Mouse (Mus musculus) CH12.LX (cell line): Measurements from ENCODE around the gene Gng8. TPM values are rescaled to one million over a fixed set of nuclear protein-coding genes. Genes with fewer than 3 reads are reported as not detected.

Experiments
- DNase-seq: peaks from one replicate; pipeline ENCODE4 v3.0.0-alpha.2; 2013; ENCODE audit errors: extremely low read depth
- H3K27ac ChIP-seq: 2 replicates; pipeline ENCODE4 v1.5.1; 2012; ENCODE audit warnings: low read depth, mild to moderate bottlenecking, control low read depth, moderate library complexity; ENCODE audit not compliant: insufficient read depth
- H3K27me3 ChIP-seq: replicated peaks from 2 replicates; pipeline ENCODE3; 2012; ENCODE audit warnings: inconsistent platforms
- H3K36me3 ChIP-seq, 2 experiments: replicated peaks in 1 of 2; 2 replicates each; pipeline versions ENCODE3 to v1.6.1; 2012; ENCODE audit warnings: inconsistent platforms in 1 of 2, low read length in 1 of 2, mild to moderate bottlenecking in 1 of 2, mixed read lengths in 1 of 2, moderate library complexity in 1 of 2; ENCODE audit not compliant: control insufficient read depth in 1 of 2, insufficient read depth in 1 of 2
- H3K4me1 ChIP-seq, 2 experiments: 2 replicates each; pipeline ENCODE4 v1.6.1; 2012; ENCODE audit warnings: inconsistent platforms in 1 of 2, moderate library complexity in 1 of 2; ENCODE audit not compliant: insufficient read depth in 2 of 2, control insufficient read depth in 1 of 2
- H3K4me2 ChIP-seq: 2 replicates; pipeline ENCODE4 v1.6.1; 2012; ENCODE audit warnings: low read depth, mild to moderate bottlenecking, control low read depth; ENCODE audit not compliant: poor library complexity, insufficient read depth, severe bottlenecking
- H3K4me3 ChIP-seq, 3 experiments: fragments of 150-350 bp in 1 of 3; sonication (generic) in 1 of 3; replicated peaks in 1 of 3; 2 replicates each; pipeline versions ENCODE3 to v1.5.1; 2011 to 2012; ENCODE audit warnings: low read depth in 2 of 3, low read length in 2 of 3, mild to moderate bottlenecking in 2 of 3, moderate library complexity in 2 of 3, control low read depth in 1 of 3, improper control_type of control experiment in 1 of 3, inconsistent platforms in 1 of 3, mixed read lengths in 1 of 3; ENCODE audit not compliant: poor library complexity in 1 of 3
- H3K79me2 ChIP-seq: replicated peaks from 2 replicates; pipeline ENCODE4 v1.6.1; 2012; ENCODE audit warnings: mild to moderate bottlenecking, moderate library complexity; ENCODE audit not compliant: control insufficient read depth, poor library complexity, insufficient read depth, severe bottlenecking; ENCODE audit errors: extremely low read depth
- H3K9ac ChIP-seq: 2 replicates; pipeline ENCODE4 v1.6.1; 2012; ENCODE audit warnings: low read depth, mild to moderate bottlenecking, control low read depth, moderate library complexity; ENCODE audit not compliant: insufficient read depth
- H3K9me3 ChIP-seq: replicated peaks from 2 replicates; pipeline ENCODE3; 2012; ENCODE audit warnings: low read length, inconsistent platforms, mixed read lengths
- CHD2 ChIP-seq: IDR thresholded peaks from 2 replicates; pipeline ENCODE4 v1.6.1; 2011; ENCODE audit warnings: low read length, improper control_type of control experiment
- CTCF ChIP-seq, 2 experiments: IDR thresholded peaks in 1 of 2; conservative IDR thresholded peaks in 1 of 2; 2 replicates each; pipeline ENCODE4 v1.5.1; 2011 to 2012; ENCODE audit warnings: low read depth in 2 of 2, low read length in 2 of 2, improper control_type of control experiment in 1 of 2, inconsistent platforms in 1 of 2, mild to moderate bottlenecking in 1 of 2, moderate library complexity in 1 of 2
- E2F4 ChIP-seq: IDR thresholded peaks from 2 replicates; pipeline ENCODE4 v1.6.1; 2011; ENCODE audit warnings: low read depth, low read length, improper control_type of control experiment; ENCODE audit not compliant: insufficient replicate concordance
- ELF1 ChIP-seq: IDR thresholded peaks from 2 replicates; pipeline ENCODE4 v1.6.1; 2014; ENCODE audit warnings: low read depth, mild to moderate bottlenecking, inconsistent platforms, low read length, improper control_type of control experiment
- ETS1 ChIP-seq: conservative IDR thresholded peaks from 2 replicates; pipeline ENCODE4 v1.6.1; 2012; ENCODE audit warnings: low read depth, mild to moderate bottlenecking, inconsistent platforms, low read length, improper control_type of control experiment, moderate library complexity
- GABPA ChIP-seq: IDR thresholded peaks from 2 replicates; pipeline ENCODE4 v1.6.1; 2012; ENCODE audit warnings: low read depth, low read length, improper control_type of control experiment, inconsistent platforms; ENCODE audit not compliant: insufficient replicate concordance
- IRF4 ChIP-seq: IDR thresholded peaks from 2 replicates; pipeline ENCODE4 v1.6.1; 2014; ENCODE audit warnings: low read depth, mild to moderate bottlenecking, inconsistent platforms, low read length, improper control_type of control experiment
- MAFK ChIP-seq: IDR thresholded peaks from 2 replicates; pipeline ENCODE4 v1.6.1; 2011; ENCODE audit warnings: low read length, improper control_type of control experiment; ENCODE audit not compliant: insufficient replicate concordance
- MAX ChIP-seq: IDR thresholded peaks from 2 replicates; pipeline ENCODE4 v1.6.1; 2011; ENCODE audit warnings: low read length, improper control_type of control experiment
- MAZ ChIP-seq: IDR thresholded peaks from 2 replicates; pipeline ENCODE4 v1.6.1; 2012; ENCODE audit warnings: low read depth, mild to moderate bottlenecking, inconsistent platforms, low read length, improper control_type of control experiment, moderate library complexity
- MEF2A ChIP-seq: IDR thresholded peaks from 2 replicates; pipeline ENCODE4 v1.6.1; 2014; ENCODE audit warnings: low read depth, mild to moderate bottlenecking, inconsistent platforms, low read length, improper control_type of control experiment, borderline replicate concordance
- MXI1 ChIP-seq: IDR thresholded peaks from 2 replicates; pipeline ENCODE4 v1.6.1; 2011; ENCODE audit warnings: mild to moderate bottlenecking, low read depth, low read length, improper control_type of control experiment
- MYC ChIP-seq: IDR thresholded peaks from 2 replicates; pipeline ENCODE4 v1.6.1; 2011; ENCODE audit warnings: low read depth, mild to moderate bottlenecking, improper control_type of control experiment, low read length
- NELFE ChIP-seq: IDR thresholded peaks from 2 replicates; pipeline ENCODE4 v1.6.1; 2011; ENCODE audit warnings: low read depth, low read length, improper control_type of control experiment
- NRF1 ChIP-seq: IDR thresholded peaks from 2 replicates; pipeline ENCODE4 v1.6.1; 2014; ENCODE audit warnings: low read depth, mild to moderate bottlenecking, inconsistent platforms, low read length, improper control_type of control experiment, moderate library complexity
- POLR2A ChIP-seq: IDR thresholded peaks from 2 replicates; pipeline ENCODE4 v1.6.1; 2011; ENCODE audit warnings: low read depth, mild to moderate bottlenecking, improper control_type of control experiment, low read length
- POLR2AphosphoS2 ChIP-seq: IDR thresholded peaks from 2 replicates; pipeline ENCODE4 v1.6.1; 2011; ENCODE audit warnings: low read depth, low read length, improper control_type of control experiment
- RAD21 ChIP-seq: IDR thresholded peaks from 2 replicates; pipeline ENCODE4 v1.6.1; 2011; ENCODE audit warnings: low read depth, mild to moderate bottlenecking, low read length, improper control_type of control experiment, moderate library complexity
- SMC3 ChIP-seq: IDR thresholded peaks from 2 replicates; pipeline ENCODE4 v1.6.1; 2011; ENCODE audit warnings: low read depth, low read length, improper control_type of control experiment
- TBP ChIP-seq: conservative IDR thresholded peaks from 2 replicates; pipeline ENCODE4 v1.6.1; 2011; ENCODE audit warnings: low read depth, low read length, improper control_type of control experiment
- USF1 ChIP-seq: IDR thresholded peaks from 2 replicates; pipeline ENCODE4 v1.6.1; 2014; ENCODE audit warnings: low read depth, mild to moderate bottlenecking, inconsistent platforms, low read length, improper control_type of control experiment
- USF2 ChIP-seq: conservative IDR thresholded peaks from 2 replicates; pipeline ENCODE4 v1.6.1; 2011; ENCODE audit warnings: low read depth, low read length, improper control_type of control experiment
- ZC3H11A ChIP-seq: IDR thresholded peaks from 2 replicates; pipeline ENCODE4 v1.6.1; 2012; ENCODE audit warnings: low read depth, mild to moderate bottlenecking, inconsistent platforms, low read length, improper control_type of control experiment
- ZMIZ1 ChIP-seq: IDR thresholded peaks from 2 replicates; pipeline ENCODE4 v1.6.1; 2012; ENCODE audit warnings: low read depth, mild to moderate bottlenecking, inconsistent platforms, low read length, improper control_type of control experiment
- ZNF384 ChIP-seq: IDR thresholded peaks from 2 replicates; pipeline ENCODE4 v1.6.1; 2012; ENCODE audit warnings: low read depth, low read length, improper control_type of control experiment, inconsistent platforms
- dilution Hi-C: fragments of 300-500 bp; cut with MboI; formaldehyde crosslinking; loops from 2 replicates; pipeline ENCODE4 v1.14.3; 2020; ENCODE audit warnings: low sequenced_read_pairs; ENCODE audit not compliant: extremely low pct_unique_long_range_greater_than_20kb, extremely low pct_ligation_motif_present
- in situ Hi-C: fragments of 300-500 bp; cut with MboI; formaldehyde crosslinking; loops from 3 replicates; pipeline ENCODE4 v1.14.3; 2019; ENCODE audit warnings: low sequenced_read_pairs, low pct_ligation_motif_present, low pct_unique_long_range_greater_than_20kb, mixed read lengths
- polyA plus RNA-seq: library from polyadenylated mRNA; unstranded; fragments of >175 nt; gene quantifications from 2 replicates; pipeline ENCODE4 v1.2.1, GENCODE M21; 2012; ENCODE audit warnings: low read depth; ENCODE audit not compliant: insufficient read length
- total RNA-seq, 2 experiments: library from RNA; depleted of rRNA; stranded (reverse); fragments of 300-350 nt in 1 of 2; fragments of >200 nt in 1 of 2; gene quantifications; 2 replicates each; pipeline ENCODE4 v1.2.3; 2012 to 2014

The Gng8 gene
- total and polyA plus RNA-seq, 3 experiments, result 0.25 to 2.4 TPM; not detected in 1

- no peaks in the 10 kb centered on the region for H3K79me2 ChIP-seq
- H3K9me3 ChIP-seq, result peaks cover 23% of the 10 kb centered on the region
- no peak overlapping the region for H3K27ac ChIP-seq
- H3K4me2 ChIP-seq, result no peak overlapping the region
- peaks cover 0 to 22% of the 10 kb centered on the region in 2 experiments; a peak in 2 of 4 replicates for H3K4me1 ChIP-seq
- no peaks in the 10 kb centered on the region for H3K27me3 ChIP-seq
- peaks cover 12 to 77% of the 10 kb centered on the region in 2 experiments for H3K36me3 ChIP-seq
- H3K9ac ChIP-seq, result no peak overlapping the region
- dilution Hi-C loops, result no loop called here
- in situ Hi-C loops, result no loop called here
- no peak overlapping the region for H3K4me3 ChIP-seq
- TF ChIP-seq MEF2A, result no peak
- no peak for DNase-seq
Measured at GRCm38 (mm10) chr7:16883162-16883561, 8.4 kb upstream of the Gng8 start.

GRCm38 (mm10) chr7:16884334-16884733 is 7.3 kb upstream of the Gng8 start:
- no peaks in the 10 kb centered on the region for H3K79me2 ChIP-seq
- DNase-seq, result no peak
- H3K9me3 ChIP-seq, result peaks cover 23% of the 10 kb centered on the region
- H3K9ac ChIP-seq, result no peak overlapping the region
- H3K4me2 ChIP-seq, result no peak overlapping the region
- TF ChIP-seq MEF2A (no peak), POLR2AphosphoS2 (no peak), POLR2A (no peak), NELFE (no peak), RAD21 (no peak), USF1 (no peak), CHD2 (no peak), MAX (no peak), ZC3H11A (no peak), TBP (no peak), MAFK (no peak), NRF1 (no peak), SMC3 (no peak)
- no peak overlapping the region for H3K27ac ChIP-seq
- in situ Hi-C loops, result no loop called here
- H3K36me3 ChIP-seq, result peaks cover 12 to 74% of the 10 kb centered on the region in 2 experiments
- no peak overlapping the region for H3K4me3 ChIP-seq
- H3K4me1 ChIP-seq, result peaks cover 0 to 17% of the 10 kb centered on the region in 2 experiments; a peak in 2 of 4 replicates
- H3K27me3 ChIP-seq, result no peaks in the 10 kb centered on the region
- dilution Hi-C loops, result no loop called here

- Histone ChIP-seq H3K4me3 (no peak overlapping the region), H3K27me3 (no peaks in the 10 kb centered on the region), H3K79me2 (no peaks in the 10 kb centered on the region), H3K4me1 (peaks cover 0 to 7% of the 10 kb centered on the region in 2 experiments; a peak in 1 of 4 replicates), H3K4me2 (no peak overlapping the region), H3K9ac (no peak overlapping the region), H3K9me3 (peaks cover 23% of the 10 kb centered on the region), H3K27ac (no peak overlapping the region), H3K36me3 (peaks cover 12 to 71% of the 10 kb centered on the region in 2 experiments)
- DNase-seq, result no peak
- dilution Hi-C loops, result no loop called here
- TF ChIP-seq MEF2A, result no peak
- no peak for TF ChIP-seq IRF4
- TF ChIP-seq RAD21, result no peak
- no peak for TF ChIP-seq GABPA
- TF ChIP-seq MXI1, result no peak
- TF ChIP-seq ZMIZ1, result no peak
- TF ChIP-seq MAZ, result no peak
- no peak for TF ChIP-seq CTCF (conservative IDR thresholded peaks at IDR 0.05 in 1 of 2, IDR thresholded peaks at IDR 0.05 in 1 of 2; ENCODE audit: low read depth in 2 of 2, low read length in 2 of 2)
- no peak for TF ChIP-seq ELF1
- no peak for TF ChIP-seq E2F4
- TF ChIP-seq ETS1, result no peak
- TF ChIP-seq MAFK, result no peak
- no peak for TF ChIP-seq POLR2AphosphoS2
- TF ChIP-seq NELFE, result no peak
- TF ChIP-seq MYC, result no peak
- TF ChIP-seq NRF1, result no peak
- no peak for TF ChIP-seq ZC3H11A
- no peak for TF ChIP-seq USF2
- no peak for TF ChIP-seq ZNF384
- in situ Hi-C loops, result no loop called here
Measured at GRCm38 (mm10) chr7:16885271-16885776, 6.3 kb upstream of the Gng8 start.
